Mouse (Mus musculus) c-Kit-positive CD71-negative TER-119-negative erythroid progenitor cells, embryonic 14.5 days (primary cell): ENCODE measurements around the gene Slc30a1.

ENCODE experiments used
- DNase-seq: peaks from one replicate; pipeline ENCODE4 v3.0.0-alpha.2; 2013; ENCODE audit warnings: low read depth

Gene Slc30a1

GRCm38 (mm10) chr1:191896806-191897552, 9.6 kb upstream of the Slc30a1 start:
- DNase-seq = no peak

DNA sequence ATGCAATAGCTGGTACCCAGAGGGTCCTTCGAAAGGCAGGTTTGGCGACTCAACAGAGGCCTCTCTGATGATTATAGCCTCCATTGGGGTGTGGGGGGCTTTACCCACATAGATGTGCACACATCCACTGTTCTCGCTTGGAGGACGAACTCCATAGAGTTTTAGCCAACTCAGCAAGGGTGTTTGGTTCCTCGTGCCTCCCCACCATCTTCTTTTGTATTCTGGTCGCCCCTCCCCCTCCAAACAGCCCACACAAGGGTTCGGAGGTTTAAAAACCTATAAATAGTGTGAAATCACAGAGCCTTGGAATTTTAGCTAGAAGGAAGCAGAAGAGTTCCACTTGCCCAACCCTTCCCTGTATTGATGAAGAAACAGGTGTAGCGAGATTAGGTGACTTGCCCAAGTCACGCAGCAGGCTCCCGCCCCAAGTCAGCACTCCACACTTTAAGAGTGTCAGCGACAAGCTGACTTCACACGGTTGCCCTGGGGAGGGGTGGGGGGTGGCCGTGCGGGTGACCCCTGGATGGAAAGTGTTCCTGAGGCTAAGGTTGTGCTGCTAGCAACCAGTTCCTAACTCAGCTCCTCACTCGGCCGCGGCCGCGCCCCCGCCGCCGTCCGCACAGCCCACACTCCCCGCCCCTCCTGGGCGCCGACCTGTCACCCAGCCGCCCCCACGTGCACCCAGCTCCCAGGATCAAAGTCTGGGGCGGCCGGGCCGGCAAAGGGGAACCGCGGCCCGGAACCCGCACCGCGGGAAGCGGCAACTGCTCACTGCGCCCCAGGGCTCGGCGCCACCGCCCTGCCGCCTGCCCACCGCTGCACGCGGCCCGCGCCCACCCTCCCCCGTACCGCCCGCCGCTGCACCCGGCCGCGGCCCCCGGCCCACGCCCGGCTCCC, 682 bp upstream of the Slc30a1 start:
- no peak for DNase-seq

DNA sequence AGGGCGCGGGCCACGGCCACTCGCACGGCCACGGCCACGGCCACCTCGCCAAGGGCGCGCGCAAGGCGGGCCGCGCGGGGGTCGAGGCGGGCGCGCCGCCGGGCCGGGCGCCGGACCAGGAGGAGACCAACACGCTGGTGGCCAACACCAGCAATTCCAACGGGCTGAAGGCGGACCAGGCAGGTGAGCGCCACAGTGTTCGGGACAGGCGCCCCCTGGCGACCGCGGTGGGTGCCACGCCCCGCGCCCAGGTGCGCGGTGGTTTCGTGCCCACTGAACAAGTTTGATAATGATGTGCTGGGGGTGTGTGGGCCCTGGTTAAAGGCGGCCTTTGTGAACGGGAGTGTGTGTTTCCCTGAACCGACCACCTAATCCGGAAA, 854 bp downstream of the Slc30a1 start:
- peak; percentile 58 for DNase-seq

DNA sequence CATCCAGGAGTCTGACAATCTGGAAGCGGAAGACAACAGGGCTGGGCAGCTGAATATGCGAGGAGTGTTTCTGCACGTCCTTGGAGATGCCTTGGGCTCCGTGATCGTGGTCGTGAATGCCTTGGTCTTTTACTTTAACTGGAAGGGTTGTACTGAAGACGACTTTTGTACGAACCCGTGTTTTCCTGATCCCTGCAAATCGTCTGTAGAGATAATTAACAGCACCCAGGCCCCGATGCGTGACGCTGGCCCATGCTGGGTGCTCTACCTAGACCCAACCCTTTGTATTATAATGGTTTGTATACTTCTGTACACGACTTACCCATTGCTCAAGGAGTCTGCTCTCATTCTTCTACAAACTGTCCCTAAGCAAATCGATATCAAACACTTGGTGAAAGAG, 2.3 kb downstream of the Slc30a1 start:
- no peak for DNase-seq

DNA sequence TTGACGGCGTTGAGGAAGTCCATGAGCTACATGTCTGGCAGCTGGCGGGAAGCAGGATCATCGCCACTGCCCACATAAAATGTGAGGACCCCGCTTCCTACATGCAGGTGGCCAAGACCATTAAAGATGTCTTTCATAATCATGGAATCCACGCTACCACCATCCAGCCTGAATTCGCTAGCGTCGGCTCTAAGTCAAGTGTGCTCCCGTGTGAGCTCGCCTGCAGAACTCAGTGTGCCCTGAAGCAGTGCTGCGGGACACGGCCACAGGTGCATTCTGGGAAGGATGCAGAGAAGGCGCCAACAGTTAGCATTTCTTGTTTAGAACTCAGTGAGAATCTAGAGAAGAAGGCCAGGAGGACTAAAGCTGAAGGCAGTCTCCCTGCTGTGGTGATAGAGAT, 2.7 kb downstream of the Slc30a1 start:
- no peak for DNase-seq

DNA sequence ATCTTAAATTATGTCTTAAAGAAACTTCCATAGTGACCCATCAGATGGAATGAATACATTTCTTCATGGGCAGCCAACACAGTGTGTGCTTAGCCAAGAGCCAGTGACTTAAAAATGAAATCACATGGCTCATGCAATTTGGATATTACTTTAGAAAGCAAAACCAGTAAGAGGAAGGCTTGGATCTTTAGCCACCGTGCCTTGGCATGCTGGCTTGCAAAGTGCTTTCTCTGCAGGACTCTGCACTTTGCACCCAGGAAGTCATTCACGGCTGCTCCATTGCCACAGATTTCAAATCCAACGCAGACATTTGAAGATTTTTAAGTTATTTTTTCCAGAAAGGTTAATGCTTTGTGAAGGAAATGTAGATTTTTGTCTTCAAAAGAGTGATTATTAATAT, 4.1 kb downstream of the Slc30a1 start:
- DNase-seq = no peak

GRCm38 (mm10) chr1:191911067-191911668, 4.6 kb downstream of the Slc30a1 start:
- no peak for DNase-seq

DNA sequence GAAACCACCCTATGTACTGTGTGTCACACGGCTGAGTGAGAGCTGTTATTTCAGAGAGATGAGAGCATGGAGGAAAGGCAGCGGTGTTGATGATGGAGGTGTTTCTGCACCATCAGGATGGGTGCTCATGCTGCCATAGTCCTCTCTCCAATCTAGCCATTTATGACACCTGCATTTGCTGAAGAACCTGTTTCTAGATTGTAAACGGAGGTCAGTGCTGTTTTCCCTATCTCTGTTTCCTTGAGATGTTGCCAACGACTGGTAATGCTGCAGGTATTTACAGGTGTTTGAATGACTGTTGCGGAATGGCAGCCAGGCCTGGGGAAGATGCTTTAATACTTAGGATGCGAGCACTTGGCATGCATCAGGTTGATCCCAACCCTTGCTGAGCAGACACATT, 8.1 kb downstream of the Slc30a1 start:
- no peak for DNase-seq

- no peak for DNase-seq
Observed at GRCm38 (mm10) chr1:191915586-191915985, 9.0 kb downstream of the Slc30a1 start.

- no peak for DNase-seq
Observed at GRCm38 (mm10) chr1:191916876-191917275, 10.3 kb downstream of the Slc30a1 start.

GRCm38 (mm10) chr1:191919336-191919735, 12.8 kb downstream of the Slc30a1 start:
- DNase-seq = no peak

GRCm38 (mm10) chr1:191921701-191922100, 15.1 kb downstream of the Slc30a1 start:
- DNase-seq = no peak

GRCm38 (mm10) chr1:191925496-191925895, 18.9 kb downstream of the Slc30a1 start:
- DNase-seq = no peak

GRCm38 (mm10) chr1:191926681-191927080, 20.1 kb downstream of the Slc30a1 start:
- no peak for DNase-seq

GRCm38 (mm10) chr1:191928345-191928744, 21.8 kb downstream of the Slc30a1 start:
- DNase-seq = no peak

DNA sequence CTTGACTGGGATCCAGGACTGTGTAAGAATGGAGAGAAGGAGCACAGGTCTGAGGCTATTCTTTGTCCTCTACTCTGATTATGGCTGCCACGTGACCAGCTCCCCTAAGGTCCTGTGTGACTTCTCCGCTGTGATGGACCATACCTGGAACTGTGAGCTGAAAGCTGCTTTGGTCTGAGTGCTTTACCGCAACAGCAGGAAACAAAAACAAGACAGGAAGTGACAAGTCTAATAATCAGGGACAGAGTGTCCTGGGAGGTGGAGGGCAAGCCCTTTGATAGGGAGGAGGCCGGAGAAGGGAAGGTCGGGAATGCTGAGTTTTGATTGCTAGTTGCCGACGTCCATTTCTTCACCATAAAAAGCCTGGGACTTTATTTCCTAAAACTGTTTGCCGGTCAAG, 22.5 kb downstream of the Slc30a1 start:
- no peak for DNase-seq

GRCm38 (mm10) chr1:191929897-191930524, 23.4 kb downstream of the Slc30a1 start:
- DNase-seq = no peak

- DNase-seq = no peak
Observed at GRCm38 (mm10) chr1:191930525-191931105, 24.0 kb downstream of the Slc30a1 start.

DNA sequence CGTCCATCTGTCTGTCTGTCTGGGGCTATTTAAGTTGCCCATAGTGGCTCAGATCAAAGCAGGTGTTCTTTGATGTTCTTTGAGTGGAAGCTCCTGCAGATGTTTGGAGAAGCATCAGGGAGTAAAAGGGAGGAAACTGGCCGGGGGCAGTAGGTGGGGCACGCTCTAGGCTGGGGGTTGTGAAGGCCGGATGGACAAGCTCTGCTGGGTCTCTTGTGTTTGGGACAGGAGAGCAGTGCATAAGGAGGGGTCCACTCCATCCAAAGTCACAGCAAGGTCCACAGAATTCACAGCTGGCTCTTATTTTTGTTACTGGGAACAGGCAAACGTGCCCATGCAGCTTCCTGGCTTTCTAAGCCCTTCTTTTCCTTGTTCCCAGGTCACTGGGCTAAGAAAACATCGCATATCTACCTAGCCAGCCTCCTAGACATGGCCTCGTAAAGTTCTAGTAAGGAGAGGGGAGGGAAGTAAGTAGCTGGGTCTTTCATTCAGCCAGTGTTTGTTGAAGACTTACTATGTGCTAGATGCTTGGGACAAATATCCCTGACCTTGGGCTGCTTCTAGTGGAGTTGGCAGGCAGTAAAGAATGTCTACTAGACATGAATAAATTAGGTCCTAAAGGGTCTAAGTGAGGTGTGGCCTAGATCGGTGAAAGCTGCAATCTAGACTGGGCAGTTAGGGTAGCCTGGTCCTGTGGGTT, 25.9 kb downstream of the Slc30a1 start:
- no peak for DNase-seq

DNA sequence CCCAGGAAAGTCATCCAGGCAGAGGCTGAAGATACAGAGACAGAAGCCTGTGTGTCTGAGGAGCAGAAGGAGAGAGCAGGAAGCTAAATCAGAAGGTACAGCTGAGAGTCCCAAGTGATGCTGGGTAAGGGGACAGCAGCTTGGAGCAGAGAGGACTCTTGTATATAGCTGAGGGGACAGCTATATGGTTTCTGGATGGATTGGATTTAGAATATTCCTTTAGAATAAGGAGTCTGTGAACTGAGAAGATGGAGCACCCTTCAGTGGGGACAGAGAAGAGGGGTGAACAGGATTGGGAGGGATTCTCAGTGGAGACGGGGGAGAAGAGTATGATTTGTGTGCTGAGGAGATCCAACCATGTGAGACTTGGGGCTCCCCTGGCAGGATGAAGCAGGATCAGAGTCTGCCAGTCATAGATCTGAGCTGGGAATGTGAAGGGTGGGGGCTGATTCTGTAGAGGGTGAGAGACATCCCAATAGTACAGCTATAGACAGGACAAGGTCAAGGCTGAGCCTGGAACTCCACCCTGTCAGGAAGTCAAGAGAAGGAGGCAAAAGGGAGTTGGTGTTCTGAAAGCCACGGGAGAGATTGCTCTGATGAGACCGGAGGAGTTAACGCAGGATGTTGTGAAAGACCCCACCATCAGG, 26.5 kb downstream of the Slc30a1 start:
- no peak for DNase-seq

DNA sequence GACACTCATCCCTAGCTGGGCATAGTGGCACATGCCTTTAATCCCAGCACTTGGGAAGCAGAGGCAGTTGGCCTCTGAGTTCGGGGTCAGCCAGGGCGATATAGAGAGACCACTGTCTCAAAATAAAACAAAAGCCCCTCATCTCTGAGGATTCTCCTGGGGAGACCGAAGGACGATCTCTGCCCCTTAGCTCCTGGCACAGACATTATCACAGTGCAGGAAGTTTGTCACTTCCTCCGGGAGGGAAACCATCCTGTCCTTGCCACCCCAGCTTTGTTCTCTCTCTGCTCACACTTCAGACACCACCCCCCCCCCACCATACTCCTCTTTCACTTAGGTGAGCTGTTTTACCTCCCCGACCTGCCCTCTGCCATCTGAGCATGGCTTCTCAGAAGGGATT, 37.1 kb downstream of the Slc30a1 start:
- DNase-seq = no peak
